Mouse (Mus musculus) MEL-GATA-1-ER (cell line): ENCODE data around the gene Pkp1.

Source experiments
- DNase-seq: peaks from one replicate; pipeline ENCODE4 v3.0.0-alpha.2; 2012; ENCODE audit warnings: low read depth; ENCODE audit errors: extremely low read depth

Pkp1 gene

GRCm38 (mm10) chr1:135857137-135857775, 61.8 kb downstream of the Pkp1 start:
- no peak for DNase-seq

- no peak for DNase-seq
These were observed 62.9 kb downstream of the Pkp1 start for GRCm38 (mm10) chr1:135856070-135856469.

- no peak for DNase-seq
These were observed 63.7 kb downstream of the Pkp1 start for GRCm38 (mm10) chr1:135855344-135855687.

- no peak for DNase-seq
These were observed 64.2 kb downstream of the Pkp1 start for GRCm38 (mm10) chr1:135854591-135855343.

- DNase-seq = no peak
These were observed 65.8 kb downstream of the Pkp1 start for GRCm38 (mm10) chr1:135853200-135853599.

- DNase-seq = no peak
These were observed 66.8 kb downstream of the Pkp1 start for GRCm38 (mm10) chr1:135852044-135852756.

- no peak for DNase-seq
These were observed 68.1 kb downstream of the Pkp1 start for GRCm38 (mm10) chr1:135850722-135851512.

- no peak for DNase-seq
These were observed 71.2 kb downstream of the Pkp1 start for GRCm38 (mm10) chr1:135847611-135848351.

GRCm38 (mm10) chr1:135847139-135847562, 71.9 kb downstream of the Pkp1 start:
- peak; percentile 72 for DNase-seq

GRCm38 (mm10) chr1:135846632-135847031, 72.4 kb downstream of the Pkp1 start:
- DNase-seq = no peak

- DNase-seq = no peak
These were observed 74.5 kb downstream of the Pkp1 start for GRCm38 (mm10) chr1:135844481-135844880.

GRCm38 (mm10) chr1:135843519-135844262, 75.3 kb downstream of the Pkp1 start:
- no peak for DNase-seq

- no peak for DNase-seq
These were observed 78.2 kb downstream of the Pkp1 start for GRCm38 (mm10) chr1:135840675-135841395.

- DNase-seq = no peak
These were observed 79.9 kb downstream of the Pkp1 start for GRCm38 (mm10) chr1:135839065-135839464.

- no peak for DNase-seq
These were observed 80.4 kb downstream of the Pkp1 start for GRCm38 (mm10) chr1:135838626-135839025.

GRCm38 (mm10) chr1:135835716-135836483, 83.1 kb downstream of the Pkp1 start, which contains the start of gene Tnnt2:
Gene Tnnt2, plus strand, starts transcription at chr1:135836354.
- no peak for DNase-seq

- DNase-seq = no peak
These were observed 84.0 kb downstream of the Pkp1 start for GRCm38 (mm10) chr1:135834983-135835382.

GRCm38 (mm10) chr1:135834206-135834859, 84.7 kb downstream of the Pkp1 start:
- DNase-seq = no peak
